Mouse (Mus musculus) fat pad, adult 2 months (tissue): Measurements from ENCODE around the gene Flvcr1.

ENCODE experiments used
- DNase-seq: peaks from one replicate; pipeline ENCODE4 v3.0.0-alpha.2; 2011; ENCODE audit warnings: low read depth, low spot score; ENCODE audit errors: extremely low read depth

The Flvcr1 gene

GRCm38 (mm10) chr1:191026021-191026713 is at the start of gene Flvcr1:
Flvcr1 (minus strand) TSS chr1:191026158.
- peak; percentile 93 for DNase-seq

- DNase-seq: no peak
These were observed 49.4 kb upstream of the Flvcr1 start for GRCm38 (mm10) chr1:191075199-191075883.

GRCm38 (mm10) chr1:191073486-191073885 is 47.5 kb upstream of the Flvcr1 start:
- DNase-seq: no peak

DNA sequence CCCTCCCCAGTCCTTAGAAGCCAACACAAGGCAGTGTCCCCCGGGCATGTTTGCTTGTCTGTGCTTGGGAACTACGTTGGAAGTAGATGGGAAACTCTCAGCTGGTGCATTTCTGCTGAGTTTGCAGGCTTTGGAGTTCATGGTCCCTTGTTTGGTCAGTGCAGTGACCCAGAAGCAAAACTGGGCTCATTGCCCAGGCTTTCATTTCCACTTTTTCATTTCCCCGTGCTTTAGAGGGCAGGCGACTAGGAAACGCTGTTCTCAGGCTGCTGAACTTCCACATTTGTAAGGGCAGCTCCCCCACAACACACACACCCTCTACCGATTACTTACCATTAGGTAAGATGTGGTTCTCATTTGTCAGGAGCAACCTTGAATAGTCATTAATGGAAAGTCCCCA is 47.0 kb upstream of the Flvcr1 start:
- DNase-seq: no peak

GRCm38 (mm10) chr1:191072329-191072913 is 46.5 kb upstream of the Flvcr1 start:
- DNase-seq: no peak

DNA sequence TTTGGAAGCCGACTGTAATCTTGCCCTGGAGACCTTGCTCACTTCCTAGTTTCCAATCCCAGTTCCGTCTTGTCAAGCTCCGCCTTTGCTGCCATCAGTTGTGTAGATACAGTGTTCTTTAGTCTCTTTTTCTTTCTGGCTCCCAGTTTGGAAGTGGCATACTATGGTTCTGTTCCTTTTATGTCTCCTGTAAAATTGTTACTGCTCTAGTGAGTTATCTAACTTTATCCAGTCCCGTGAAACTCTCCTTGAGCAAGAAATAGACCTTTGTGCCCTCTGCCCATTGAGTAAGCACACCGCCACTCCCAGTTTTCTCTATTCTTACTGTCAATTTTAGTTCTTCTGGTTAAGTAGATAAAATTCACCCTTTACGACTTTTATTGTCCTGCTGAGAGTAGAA is 45.7 kb upstream of the Flvcr1 start:
- no peak for DNase-seq

DNA sequence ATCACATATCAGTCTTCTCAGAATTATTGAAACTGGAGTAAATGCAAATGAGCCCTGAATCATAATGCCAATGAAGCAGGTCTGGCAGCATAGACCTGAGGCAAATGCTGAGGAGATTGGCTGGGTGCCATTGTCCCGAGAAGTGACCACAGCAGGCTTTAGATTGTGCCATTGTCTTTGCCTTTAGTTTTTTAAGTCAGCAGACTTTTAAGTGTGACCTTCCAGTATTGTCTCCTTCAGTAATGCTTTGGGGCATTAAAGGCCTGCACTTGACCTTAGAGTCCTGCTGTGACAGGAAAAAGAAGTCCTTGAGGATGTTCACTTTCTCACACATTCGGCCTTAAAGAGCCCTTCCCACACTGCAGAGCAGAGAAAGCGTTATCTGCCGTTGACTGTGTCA is 44.3 kb upstream of the Flvcr1 start:
- DNase-seq: no peak

DNA sequence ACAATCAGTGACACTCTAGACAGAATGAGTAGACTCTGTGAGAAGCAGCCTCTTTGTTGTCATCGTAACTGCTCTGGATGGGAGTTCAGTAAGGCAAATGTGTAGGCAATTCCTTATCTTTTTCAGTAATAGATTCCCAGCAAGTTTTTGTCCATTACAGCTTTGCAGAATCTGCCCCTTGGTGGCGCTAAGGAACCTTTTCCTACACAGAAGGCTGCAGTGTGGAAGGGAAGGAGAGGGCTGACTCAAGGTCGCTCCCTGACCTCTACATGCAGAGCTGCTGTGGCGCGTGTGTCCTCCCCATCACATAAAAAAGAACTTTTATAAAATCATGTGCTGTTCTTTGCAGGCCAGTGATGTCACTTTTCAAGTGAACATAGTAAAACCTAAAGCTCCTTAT is 42.4 kb upstream of the Flvcr1 start:
- DNase-seq: no peak

GRCm38 (mm10) chr1:191065188-191065587 is 39.2 kb upstream of the Flvcr1 start:
- no peak for DNase-seq

GRCm38 (mm10) chr1:191064535-191064934 is 38.6 kb upstream of the Flvcr1 start:
- DNase-seq: no peak

DNA sequence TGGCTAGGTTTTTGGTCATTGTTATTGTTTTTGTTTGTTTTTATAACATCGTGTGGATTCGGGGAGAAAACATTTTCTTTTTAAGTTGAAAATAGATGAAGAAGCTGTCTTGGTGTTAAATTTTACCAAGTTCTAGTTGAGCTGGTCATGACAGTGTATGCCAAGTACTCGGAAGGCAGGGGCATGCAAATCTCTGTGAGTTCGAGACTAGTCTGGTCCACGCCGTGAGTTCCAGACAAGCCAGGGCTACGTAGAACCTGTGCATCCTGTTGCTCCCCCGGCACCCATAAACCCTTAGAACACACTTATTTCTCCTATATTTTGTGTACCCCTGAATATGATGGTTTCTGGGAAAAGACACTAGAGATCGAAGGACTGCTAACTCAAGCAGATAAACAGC is 37.7 kb upstream of the Flvcr1 start:
- no peak for DNase-seq

DNA sequence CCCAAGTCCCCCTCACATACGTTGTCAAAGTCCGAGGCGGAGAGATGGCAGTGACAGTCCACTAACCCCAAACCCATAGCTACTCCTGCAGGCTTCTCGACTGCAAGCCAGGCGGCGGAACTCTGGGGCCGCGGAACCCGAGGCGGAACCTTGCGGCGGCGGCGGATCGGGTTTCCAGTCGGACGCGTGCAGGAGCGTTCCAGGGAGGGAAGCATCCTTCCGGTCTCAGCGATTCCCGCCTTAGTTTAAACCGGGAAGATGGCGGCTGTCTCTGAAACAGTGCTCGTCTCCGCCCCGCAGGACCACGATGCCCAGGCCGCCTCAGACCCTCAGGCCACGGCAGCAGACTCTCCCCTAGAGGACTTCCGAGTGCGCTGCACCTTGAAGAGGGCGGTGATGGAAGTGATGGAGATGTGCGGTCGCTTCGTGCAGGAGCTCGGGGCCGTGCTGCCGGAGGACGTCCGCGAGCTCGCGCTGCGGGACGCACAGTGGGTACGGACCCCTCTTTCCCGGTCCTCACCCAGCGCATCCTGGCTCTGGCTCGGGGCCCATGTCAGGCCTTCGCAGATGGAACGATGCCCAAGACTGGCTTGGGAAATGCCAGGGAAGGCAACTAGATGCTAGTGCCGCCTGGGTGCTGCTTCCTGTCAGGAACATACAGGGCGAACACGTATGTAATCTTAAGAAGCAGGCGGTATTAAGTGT is 37.0 kb upstream of the Flvcr1 start, which contains the start of the genes Tatdn3 and Nsl1:
Tatdn3 (minus strand) TSS at position 152 of the 705 bp plus-strand sequence.
Nsl1 (plus strand) TSS at position 232 of the 705 bp plus-strand sequence.
- DNase-seq: no peak

DNA sequence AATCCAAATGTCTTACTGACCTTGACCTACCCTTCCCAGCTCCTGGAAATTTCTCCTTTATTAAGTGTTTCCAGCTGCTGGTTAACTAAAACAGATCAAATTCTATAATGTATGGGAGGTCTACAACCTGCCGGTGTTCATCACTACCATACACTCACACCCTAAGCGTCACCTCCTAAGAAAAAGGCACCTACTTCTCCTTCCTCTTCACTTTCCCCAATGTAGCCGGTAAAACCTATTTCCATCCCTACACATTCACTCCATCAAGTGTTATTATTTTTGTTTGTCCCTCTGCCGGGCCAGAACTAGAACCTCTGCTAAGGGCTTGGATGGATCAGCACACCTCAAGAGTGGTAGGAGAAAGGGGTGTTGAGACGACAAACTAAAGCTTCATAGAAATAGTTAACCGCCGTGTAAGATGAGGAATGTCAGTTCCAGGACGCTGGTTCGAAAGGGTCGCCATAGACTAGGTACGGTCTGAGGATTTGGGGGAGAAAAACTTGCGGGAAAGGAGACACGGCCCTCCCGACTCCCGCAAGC is 36.4 kb upstream of the Flvcr1 start:
- DNase-seq: no peak

DNA sequence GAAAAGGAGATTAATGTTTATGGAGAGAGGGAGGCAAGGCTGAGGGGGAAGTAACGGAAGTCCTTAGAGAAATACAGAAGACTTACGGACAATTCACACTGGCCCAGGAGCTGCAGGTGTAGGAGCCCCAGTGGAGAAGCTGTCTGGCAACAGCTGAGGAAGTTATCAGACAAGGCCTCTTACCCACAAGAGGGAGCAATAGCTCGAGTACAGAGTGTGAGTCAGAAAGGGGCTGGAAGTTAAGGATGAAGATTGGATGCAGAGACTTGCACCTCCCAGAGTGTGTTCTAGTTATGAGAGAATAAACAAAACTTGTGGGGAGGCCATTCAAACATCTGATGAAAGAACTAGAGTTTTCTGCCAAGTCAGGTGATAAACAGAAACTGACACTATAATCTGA is 31.5 kb upstream of the Flvcr1 start:
- no peak for DNase-seq

GRCm38 (mm10) chr1:191055533-191055873 is 29.5 kb upstream of the Flvcr1 start:
- DNase-seq: no peak

DNA sequence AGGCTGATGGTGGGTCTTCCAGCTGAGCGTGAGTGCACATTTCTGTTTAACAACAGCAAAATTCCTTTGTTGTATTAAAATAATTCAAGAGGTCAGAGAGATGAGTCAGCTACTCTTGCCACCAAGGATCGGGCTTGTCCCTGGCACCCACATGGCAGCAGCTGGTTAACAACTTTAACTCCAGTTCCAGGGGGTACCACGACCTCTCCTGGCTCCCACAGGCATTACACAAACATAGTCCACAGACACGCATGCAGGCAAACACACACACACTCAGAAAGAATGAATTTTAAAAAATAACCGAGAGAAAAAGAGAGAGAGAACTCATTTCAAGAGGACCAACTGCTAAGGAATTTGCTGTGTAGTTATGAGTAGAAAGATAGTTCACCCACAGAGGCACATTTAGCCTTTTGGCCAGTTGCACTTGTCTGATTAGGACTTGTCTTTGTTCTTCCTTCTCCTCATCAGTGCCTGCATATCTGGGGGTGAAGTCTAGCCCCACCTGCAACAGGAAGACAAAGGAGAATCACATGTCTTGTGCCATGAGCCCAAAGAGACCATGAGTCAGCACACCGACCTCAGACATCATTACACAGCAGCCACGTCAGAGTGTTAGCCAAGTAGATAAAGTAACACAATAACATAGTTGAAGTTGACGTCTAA is 29.0 kb upstream of the Flvcr1 start:
- no peak for DNase-seq

- DNase-seq: no peak
These were observed 27.6 kb upstream of the Flvcr1 start for GRCm38 (mm10) chr1:191053555-191053954.

- peak; percentile 95 for DNase-seq
These were observed 20.4 kb upstream of the Flvcr1 start for GRCm38 (mm10) chr1:191046231-191046824.

DNA sequence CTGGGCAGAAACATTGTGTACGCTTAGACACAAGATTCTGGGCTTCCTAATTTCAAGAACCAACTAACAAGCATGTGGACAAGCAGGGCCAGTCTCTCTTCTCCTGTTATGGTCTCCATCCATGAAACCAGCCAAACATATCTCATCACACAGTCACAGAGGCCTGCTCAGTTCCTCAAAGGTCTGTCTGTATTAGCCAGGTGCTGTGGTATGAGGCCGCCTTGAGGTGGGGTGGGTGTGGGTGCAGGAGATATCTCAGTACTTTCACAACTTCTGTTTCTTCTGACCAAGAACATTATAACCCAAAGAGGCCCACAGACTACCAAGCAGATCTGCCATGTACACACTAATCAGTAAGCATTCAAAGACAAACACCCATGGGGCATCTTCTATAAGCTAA is 19.3 kb upstream of the Flvcr1 start:
- no peak for DNase-seq

DNA sequence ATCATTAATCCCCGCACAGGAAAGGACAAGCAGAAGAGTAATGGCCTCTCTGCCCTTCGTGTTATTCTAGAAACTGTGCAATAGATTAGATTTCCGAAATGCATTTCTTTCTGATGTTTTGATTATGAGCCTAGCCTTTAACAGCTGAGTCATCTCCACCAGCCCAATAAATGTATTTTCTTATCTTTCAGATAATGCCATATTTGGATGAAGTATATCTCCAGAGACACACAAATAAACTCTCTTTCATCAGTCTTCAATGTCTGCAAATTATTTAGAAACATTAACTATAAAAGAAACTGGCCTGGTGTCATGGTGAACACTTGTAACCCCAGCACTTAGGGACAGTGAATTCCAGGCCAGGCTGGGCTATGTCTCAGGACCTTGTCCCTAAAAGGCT is 16.7 kb upstream of the Flvcr1 start:
- no peak for DNase-seq
